Mouse (Mus musculus) right cerebral cortex, postnatal 10 days (tissue): ENCODE measurements at regions not wholly inside any gene's neighbourhood (a gene's known extent, or its start where the extent isn't known, plus 50 kb on each side); places are given as distances from the start of the nearest gene placed in this dataset.

Experiments used
- DNase-seq, 2 experiments: peaks; one replicate each; pipeline ENCODE4 v3.0.0; 2021; ENCODE audit warnings: low spot score in 2 of 2

DNA sequence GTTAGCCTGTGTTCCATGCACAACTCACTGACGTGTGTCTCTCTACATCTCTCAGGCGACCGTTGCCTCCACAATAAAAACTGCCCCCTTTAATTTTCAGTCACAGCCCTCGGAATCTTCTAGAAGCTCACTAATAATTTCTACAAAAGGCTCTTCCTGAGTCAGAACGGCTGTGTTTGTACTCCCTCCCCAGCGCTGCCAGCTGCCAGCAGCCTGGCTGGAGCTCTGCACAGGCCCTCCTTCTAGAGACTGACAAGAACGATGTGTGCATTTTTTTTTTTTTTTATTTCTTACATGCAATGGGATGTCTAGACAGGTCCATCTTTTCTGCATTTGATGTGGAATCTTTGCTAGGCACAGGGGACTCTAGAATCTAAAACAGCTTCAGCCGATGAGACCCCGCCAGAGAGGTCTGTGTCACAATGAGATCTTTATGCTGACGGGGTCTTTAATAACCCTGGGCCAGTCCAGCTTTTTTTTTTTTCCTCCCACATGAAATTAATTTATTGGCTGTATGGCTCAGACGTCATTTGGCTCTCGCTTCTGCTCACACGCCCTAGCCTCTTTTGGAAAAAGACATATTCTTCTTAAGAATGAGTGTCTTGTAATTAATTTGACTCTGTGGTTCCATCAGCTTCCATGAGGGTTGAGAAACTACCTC, 185.8 kb upstream of the Zfp507 start:
- no peak for DNase-seq

GRCm38 (mm10) chr7:35977986-35978385, 175.2 kb upstream of the Zfp507 start:
- DNase-seq = no peak

- DNase-seq = peak in 1 of 2 experiments; percentile 34
These were observed 155.9 kb upstream of the Zfp507 start for GRCm38 (mm10) chr7:35958731-35959130.

GRCm38 (mm10) chr7:35958052-35958451, 155.2 kb upstream of the Zfp507 start:
- DNase-seq = no peak

- DNase-seq = no peak
These were observed 146.0 kb upstream of the Zfp507 start for GRCm38 (mm10) chr7:35948794-35949193.

DNA sequence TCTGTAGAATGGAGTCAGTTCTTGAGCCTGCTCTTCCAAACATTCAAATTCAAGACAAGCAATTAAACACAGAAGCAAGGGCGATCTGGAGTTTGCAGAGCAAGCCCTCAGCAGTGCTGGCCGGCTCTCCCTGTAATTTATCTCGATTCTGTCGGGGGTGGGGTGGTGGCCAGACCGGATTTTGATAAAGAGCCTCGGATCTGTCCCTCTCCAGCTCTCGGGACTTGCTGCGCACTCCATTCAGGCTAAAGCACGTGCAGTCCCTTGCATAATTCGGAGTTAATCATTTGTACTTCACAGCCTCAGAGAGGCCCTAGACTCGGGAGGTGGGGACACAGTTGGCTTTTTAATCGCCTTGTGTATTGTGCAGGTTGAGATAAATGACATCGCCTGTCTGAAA, 145.6 kb upstream of the Zfp507 start:
- DNase-seq = no peak

DNA sequence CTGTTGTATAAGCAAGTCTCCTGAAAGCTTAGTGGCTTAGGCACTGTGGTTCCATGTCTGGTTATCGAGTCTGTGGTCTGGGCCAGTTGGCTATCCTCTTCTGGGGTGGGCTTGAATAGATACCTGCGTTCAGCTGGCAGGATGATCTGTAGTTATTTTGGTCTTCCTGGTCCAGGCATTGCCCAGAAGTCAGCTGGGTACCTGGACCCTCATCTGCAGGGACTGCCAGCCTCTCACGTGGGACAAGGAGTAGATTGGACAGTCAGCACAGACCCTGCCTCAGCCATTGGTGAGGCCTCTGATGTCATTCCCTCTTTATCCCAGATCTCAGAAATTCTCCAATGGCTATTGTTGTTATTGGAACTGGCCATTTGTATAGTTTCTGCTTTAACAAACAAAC, 138.3 kb upstream of the Zfp507 start:
- DNase-seq = no peak

DNA sequence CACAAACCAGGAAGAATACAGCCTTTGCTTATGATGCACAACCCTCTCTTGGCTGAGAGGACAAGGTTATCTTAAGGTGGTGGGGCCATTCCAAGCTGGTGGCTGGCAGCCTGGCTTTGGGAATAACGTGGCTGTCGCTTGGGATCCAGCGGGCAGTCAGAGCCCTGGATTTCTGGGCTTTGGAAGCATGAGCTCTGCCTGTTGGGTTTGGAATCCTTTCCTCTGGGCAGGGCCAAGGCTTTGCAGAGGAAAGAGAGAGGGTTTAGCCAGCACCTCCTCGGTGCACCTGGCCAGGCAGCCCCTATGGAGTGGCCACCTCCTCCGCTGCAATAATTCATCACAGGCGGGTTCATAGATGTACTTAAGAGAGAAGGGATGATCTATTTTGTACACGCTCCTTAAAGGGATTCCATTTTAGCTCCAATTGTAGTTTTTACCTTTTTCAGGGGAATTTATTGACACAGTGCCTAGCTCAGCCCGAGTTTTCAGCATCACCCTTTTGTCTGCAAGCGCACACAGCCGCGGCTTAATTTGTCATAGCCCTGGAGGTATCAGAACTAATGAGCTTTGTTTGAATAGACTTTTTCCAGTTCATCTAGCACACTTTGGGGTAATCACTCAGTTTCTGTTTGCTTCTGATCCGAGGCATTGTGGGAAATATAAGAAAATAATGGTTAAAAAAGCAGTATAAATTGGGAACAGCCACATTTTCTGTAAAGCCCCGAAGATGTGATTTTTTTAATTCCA, 135.5 kb upstream of the Zfp507 start:
- no peak for DNase-seq

- DNase-seq = no peak
These were observed 123.9 kb upstream of the Zfp507 start for GRCm38 (mm10) chr7:35926749-35927148.

- no peak for DNase-seq
These were observed 119.8 kb upstream of the Zfp507 start for GRCm38 (mm10) chr7:35922582-35922981.

GRCm38 (mm10) chr7:35920884-35921283, 118.1 kb upstream of the Zfp507 start:
- DNase-seq = no peak

- no peak for DNase-seq
These were observed 117.4 kb upstream of the Zfp507 start for GRCm38 (mm10) chr7:35920194-35920609.

GRCm38 (mm10) chr7:35910109-35910706, 107.4 kb upstream of the Zfp507 start:
- DNase-seq = no peak

- peak; percentile 69 to 77 for DNase-seq
These were observed 99.2 kb upstream of the Zfp507 start for GRCm38 (mm10) chr7:35901942-35902381.

DNA sequence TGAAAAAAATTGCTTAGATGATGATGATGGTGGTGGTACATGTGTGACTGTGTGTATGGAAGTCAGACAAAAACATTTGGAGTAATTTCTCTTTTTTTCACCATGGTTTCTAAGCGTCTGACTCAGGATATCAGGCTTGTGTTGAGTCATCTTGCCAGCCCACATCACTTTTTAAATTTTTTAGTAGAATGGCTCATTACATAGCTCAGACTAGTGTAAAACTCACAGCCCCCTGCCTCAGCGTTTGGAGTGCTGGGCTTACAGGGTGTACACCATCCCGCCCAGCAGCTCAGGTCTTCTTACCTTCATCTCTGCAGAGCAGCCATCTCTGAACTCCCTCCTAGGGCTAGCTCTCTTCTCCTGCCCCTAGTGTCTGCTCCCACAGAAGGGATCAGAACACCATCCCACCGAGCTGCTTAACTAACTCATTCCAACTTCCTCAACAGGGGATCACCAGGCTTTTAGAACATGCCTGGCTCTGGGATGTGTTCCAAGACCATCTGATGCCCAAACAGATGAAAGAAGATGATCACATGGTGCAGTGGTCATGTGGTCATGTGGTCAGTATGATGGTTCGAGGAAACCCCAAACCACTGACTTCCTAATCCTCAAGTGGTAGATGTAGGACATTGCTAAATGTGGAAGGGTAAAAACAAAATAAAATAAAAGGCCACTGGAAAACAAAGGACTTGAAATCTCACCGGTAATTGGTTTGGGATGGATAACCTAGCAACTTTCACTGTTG, 96.1 kb upstream of the Zfp507 start:
- DNase-seq = no peak

- DNase-seq = no peak
These were observed 90.5 kb upstream of the Zfp507 start for GRCm38 (mm10) chr7:35893292-35893691.

- DNase-seq = no peak
These were observed 83.2 kb upstream of the Zfp507 start for GRCm38 (mm10) chr7:35886051-35886450.

GRCm38 (mm10) chr7:35879755-35880304, 77.0 kb upstream of the Zfp507 start:
- DNase-seq = peak; percentile 75 to 84

DNA sequence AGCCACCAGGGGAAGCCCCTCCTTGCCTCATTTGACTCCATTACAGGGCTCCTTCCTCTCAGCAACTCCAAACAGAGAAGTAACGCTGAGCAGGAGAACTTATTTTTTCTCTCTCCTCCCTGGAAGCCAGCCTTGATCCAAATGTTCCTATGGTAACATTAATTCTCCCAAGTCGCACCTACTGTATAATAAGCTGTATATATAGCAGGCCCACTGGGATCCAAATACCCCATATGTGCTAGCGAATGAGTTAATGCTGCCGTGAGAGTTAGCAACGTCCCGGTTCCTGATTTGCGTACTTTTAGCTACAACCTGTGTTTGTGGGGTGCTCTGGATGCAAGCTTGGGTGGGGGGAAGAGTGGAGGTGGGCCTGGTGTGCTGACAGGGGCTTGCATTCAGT, 75.4 kb upstream of the Zfp507 start:
- DNase-seq = peak; percentile 53 to 82

- DNase-seq = no peak
These were observed 58.2 kb upstream of the Zfp507 start for GRCm38 (mm10) chr7:35861049-35861448.

- DNase-seq = no peak
These were observed 56.8 kb upstream of the Zfp507 start for GRCm38 (mm10) chr7:35859601-35860000.

DNA sequence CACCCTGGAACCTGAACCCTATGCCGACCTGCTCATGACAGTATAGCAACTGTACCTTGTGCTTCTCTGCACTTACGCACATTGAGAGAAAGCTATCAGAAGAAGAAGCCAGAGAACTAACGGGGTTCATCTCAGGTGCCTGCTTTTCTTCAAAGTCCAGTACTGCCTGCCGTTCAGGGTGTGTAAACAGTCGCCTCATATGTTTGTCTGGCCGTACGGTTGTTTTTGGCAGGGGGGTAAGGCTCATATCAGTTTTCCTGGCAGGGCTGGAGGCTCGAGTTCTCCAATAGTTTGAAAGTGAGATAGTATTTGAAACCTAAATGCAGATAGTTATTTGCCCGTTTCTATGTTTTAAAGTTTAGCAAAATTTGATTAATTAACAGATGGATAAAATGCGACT, 54.9 kb upstream of the Zfp507 start:
- no peak for DNase-seq
